Mouse (Mus musculus) liver, postnatal 0 days (tissue): ENCODE measurements around the gene Hrh2. TPM values are rescaled to one million over a fixed set of nuclear protein-coding genes. Genes with fewer than 3 reads are reported as not detected.

Source experiments
- ATAC-seq: fragments of 200-750 bp; cut with Nextera tagmentation; 2 replicates; pipeline ENCODE4 v1.8.0; 2017; ENCODE audit warnings: mild to moderate bottlenecking, moderate library complexity
- DNase-seq: peaks from one replicate; pipeline ENCODE4 v3.0.0-alpha.2; 2016
- H3K27ac ChIP-seq: fragments of 300-500 bp; sonication (generic); 2 replicates; pipeline ENCODE4 v1.5.1; 2014; ENCODE audit warnings: antibody characterized with exemption, moderate library complexity, mild to moderate bottlenecking, low read depth
- H3K27me3 ChIP-seq: fragments of 300-500 bp; sonication (generic); 2 replicates; pipeline ENCODE4 v1.6.1; 2014; ENCODE audit warnings: low read length, control low read depth, mixed read lengths; ENCODE audit not compliant: insufficient read depth
- H3K36me3 ChIP-seq: fragments of 300-500 bp; sonication (generic); replicated peaks from 2 replicates; pipeline ENCODE4 v1.6.1; 2014; ENCODE audit warnings: mild to moderate bottlenecking, control low read depth, low read length, moderate library complexity, mixed read lengths; ENCODE audit not compliant: insufficient read depth
- H3K4me1 ChIP-seq: fragments of 300-500 bp; sonication (generic); 2 replicates; pipeline ENCODE4 v1.6.1; 2014; ENCODE audit warnings: antibody characterized with exemption, mild to moderate bottlenecking, control low read depth; ENCODE audit not compliant: insufficient read depth
- H3K4me2 ChIP-seq: fragments of 300-500 bp; sonication (generic); 2 replicates; pipeline ENCODE4 v1.6.1; 2014; ENCODE audit warnings: low read depth, mild to moderate bottlenecking, low read length, moderate library complexity, mixed read lengths
- H3K4me3 ChIP-seq: fragments of 300-500 bp; sonication (generic); 2 replicates; pipeline ENCODE4 v1.5.1; 2014; ENCODE audit warnings: low read depth, low read length
- H3K9ac ChIP-seq: fragments of 300-500 bp; sonication (generic); replicated peaks from 2 replicates; pipeline ENCODE4 v1.6.1; 2014; ENCODE audit warnings: mild to moderate bottlenecking, moderate library complexity
- H3K9me3 ChIP-seq: fragments of 300-500 bp; sonication (generic); 2 replicates; pipeline ENCODE4 v1.6.1; 2016; ENCODE audit warnings: mild to moderate bottlenecking, control low read depth, low read length, mixed read lengths
- CTCF ChIP-seq: sonication (generic); IDR thresholded peaks from 2 replicates; pipeline ENCODE4 v1.5.1; 2016; ENCODE audit warnings: antibody characterized with exemption, low read depth
- EP300 ChIP-seq: IDR thresholded peaks from 2 replicates; pipeline ENCODE4 v1.6.1; 2016; ENCODE audit warnings: antibody characterized with exemption, low read depth, mild to moderate bottlenecking
- WGBS: fragments of 180-500 bp; shearing (Covaris S2); extraction: QIAGEN DNeasy Blood & Tissue Kit; methylation state at CpG from one replicate; pipeline ENCODE4 v1.1.7; 2014; ENCODE audit not compliant: insufficient replicate concordance; 5-methylcytosine and 5-hydroxymethylcytosine counted together
- polyA plus RNA-seq: library from polyadenylated mRNA; unstranded; fragments of >200 nt; fragmentation: Nextera tagmentation; extraction: Ambion mirVana; gene quantifications from 2 replicates; pipeline ENCODE4 v1.2.1, GENCODE M21; 2015

Gene Hrh2
- polyA plus RNA-seq, 1 experiment from 2014 or later: 0.26 TPM

DNA sequence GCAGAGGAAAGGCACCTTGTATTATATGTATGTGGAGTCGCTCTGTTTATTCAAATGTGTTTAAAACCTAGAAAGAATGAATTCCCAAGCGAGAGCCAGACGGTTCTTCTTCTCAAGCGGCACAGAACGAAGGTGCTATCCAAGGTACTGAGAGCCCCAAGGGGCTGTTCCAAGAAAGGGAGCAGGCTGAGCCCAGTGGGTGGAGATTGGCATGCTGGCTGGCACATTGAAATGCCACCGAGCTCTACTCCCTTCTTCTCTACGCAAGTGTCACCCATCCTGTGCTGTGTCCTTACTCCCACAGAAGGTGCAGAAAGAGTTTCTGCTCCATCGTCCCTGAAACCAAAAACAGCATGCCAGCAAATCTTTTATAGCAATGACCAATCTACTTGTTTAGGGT is 68.4 kb downstream of the Hrh2 start:
- DNase-seq: no peak
- H3K9ac ChIP-seq: no peak overlapping the region
- ATAC-seq: no peak
- no peaks in the 10 kb centered on the region for H3K9me3 ChIP-seq
- 20% methylated on average over 8 of the region's 8 CpGs for WGBS
- no peaks in the 10 kb centered on the region for H3K36me3 ChIP-seq
- no peaks in the 10 kb centered on the region for H3K27me3 ChIP-seq
- TF ChIP-seq EP300 (no peak), CTCF (no peak)
- no peak overlapping the region for H3K4me2 ChIP-seq
- H3K27ac ChIP-seq: no peak overlapping the region
- no peaks in the 10 kb centered on the region for H3K4me1 ChIP-seq
- H3K4me3 ChIP-seq: no peak overlapping the region

DNA sequence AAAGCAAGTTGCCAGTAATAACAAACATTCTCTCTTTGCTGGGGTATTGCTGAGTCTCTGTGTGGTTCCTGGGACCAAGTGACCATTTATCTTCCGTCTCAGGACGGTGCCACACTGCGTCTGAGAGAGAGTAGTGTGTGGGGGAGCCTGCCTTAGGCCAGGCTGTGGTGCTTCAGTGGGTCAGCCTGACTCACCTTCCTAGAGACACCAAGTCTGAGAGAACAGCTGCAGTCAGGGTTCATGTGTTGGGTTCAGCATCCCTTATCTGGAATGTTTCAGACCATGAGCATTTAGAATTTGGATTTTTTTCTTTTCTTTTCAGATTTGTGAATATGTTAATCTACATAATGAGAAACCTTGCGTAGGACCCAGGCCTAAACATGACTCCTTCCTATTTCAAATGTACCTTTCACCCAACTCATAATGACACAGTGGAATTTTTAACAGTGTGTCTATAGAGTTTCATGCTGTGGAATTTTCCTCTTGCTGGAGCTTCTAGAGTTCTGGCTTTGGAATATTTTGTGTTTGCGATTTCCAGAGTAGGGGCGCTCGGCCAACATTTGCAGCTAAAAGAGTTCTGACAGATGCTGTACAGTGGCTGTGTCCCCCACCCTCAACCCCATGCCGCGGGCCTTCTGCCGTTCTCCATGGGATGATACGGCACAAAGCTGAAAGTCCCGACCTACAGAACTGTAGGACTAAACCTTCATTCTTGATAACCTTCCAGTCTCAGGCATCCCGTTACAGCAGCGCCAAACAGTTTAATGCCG is 71.0 kb downstream of the Hrh2 start:
- no peaks in the 10 kb centered on the region for H3K36me3 ChIP-seq
- no peaks in the 10 kb centered on the region for H3K9me3 ChIP-seq
- no peak for DNase-seq
- H3K27ac ChIP-seq: no peak overlapping the region
- no peaks in the 10 kb centered on the region for H3K4me1 ChIP-seq
- H3K4me3 ChIP-seq: no peak overlapping the region
- 81% methylated on average over 15 of the region's 15 CpGs for WGBS
- H3K27me3 ChIP-seq: 0 out of 2 replicates have a peak, but pooled peaks cover 3% of the 10 kb centered on the region
- no peak overlapping the region for H3K4me2 ChIP-seq
- no peak for ATAC-seq
- TF ChIP-seq CTCF (no peak), EP300 (no peak)
- H3K9ac ChIP-seq: no peak overlapping the region

- Histone ChIP-seq H3K9me3 (no peaks in the 10 kb centered on the region), H3K4me2 (no peak overlapping the region), H3K27ac (no peak overlapping the region), H3K4me1 (no peaks in the 10 kb centered on the region), H3K27me3 (0 out of 2 replicates have a peak, but pooled peaks cover 3% of the 10 kb centered on the region), H3K9ac (no peak overlapping the region), H3K36me3 (no peaks in the 10 kb centered on the region), H3K4me3 (no peak overlapping the region)
- TF ChIP-seq EP300 (no peak), CTCF (no peak)
- 71% methylated on average over 6 of the region's 6 CpGs for WGBS
- ATAC-seq: no peak
- no peak for DNase-seq
Measured at GRCm38 (mm10) chr13:54263641-54264040, 71.7 kb downstream of the Hrh2 start.

DNA sequence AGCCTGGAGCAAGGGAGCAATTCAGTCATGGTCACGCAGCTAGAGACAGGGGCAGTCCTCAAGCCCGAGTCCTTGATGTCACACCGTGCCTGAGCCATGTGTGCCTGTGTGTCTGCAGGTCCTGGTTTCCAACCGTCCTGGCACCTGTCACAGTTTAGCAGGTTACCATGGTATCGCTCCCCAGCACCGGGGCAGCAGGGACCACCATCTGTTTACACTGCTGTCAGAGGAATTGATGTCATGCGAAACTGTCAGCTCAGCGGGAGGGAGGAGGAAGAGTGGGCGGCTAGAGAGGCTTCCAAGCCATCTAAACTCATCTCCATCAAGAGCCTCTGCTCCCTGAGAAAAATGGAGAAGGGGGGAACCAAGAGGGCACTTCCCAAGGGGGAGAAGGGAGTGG is 74.5 kb downstream of the Hrh2 start:
- ATAC-seq: no peak
- WGBS: 16% methylated on average over 8 of the region's 9 CpGs
- no peak overlapping the region for H3K27ac ChIP-seq
- no peak overlapping the region for H3K4me3 ChIP-seq
- 0 out of 2 replicates have a peak, but pooled peaks cover 3% of the 10 kb centered on the region for H3K27me3 ChIP-seq
- H3K36me3 ChIP-seq: no peaks in the 10 kb centered on the region
- no peak overlapping the region for H3K9ac ChIP-seq
- H3K9me3 ChIP-seq: no peaks in the 10 kb centered on the region
- H3K4me2 ChIP-seq: no peak overlapping the region
- no peak for TF ChIP-seq CTCF
- TF ChIP-seq EP300: no peak
- no peak for DNase-seq
- no peaks in the 10 kb centered on the region for H3K4me1 ChIP-seq

DNA sequence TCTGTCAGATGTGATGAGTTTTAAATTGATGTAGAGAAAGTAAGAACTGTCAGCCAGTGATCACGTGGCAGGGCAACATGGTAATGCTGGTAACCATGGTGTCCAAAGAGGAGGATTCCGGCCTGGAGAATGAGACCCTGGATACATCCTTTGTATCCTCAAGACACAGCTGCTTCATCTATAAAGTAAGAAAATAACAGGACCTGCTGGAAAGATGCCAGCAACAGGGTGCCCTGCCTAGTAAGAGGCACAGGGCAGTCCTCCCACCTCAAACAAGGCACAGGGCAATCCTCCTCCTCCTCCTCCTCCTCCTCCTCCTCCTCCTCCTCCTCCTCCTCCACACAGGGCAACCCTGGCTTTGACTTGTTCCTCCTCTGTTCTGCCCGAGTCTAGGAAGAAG is 77.2 kb downstream of the Hrh2 start:
- ATAC-seq (no peak), DNase-seq (no peak)
- TF ChIP-seq CTCF (no peak), EP300 (no peak)
- no peak overlapping the region for H3K27ac ChIP-seq
- WGBS: 61% methylated on average over 3 of the region's 3 CpGs
- no peaks in the 10 kb centered on the region for H3K9me3 ChIP-seq
- H3K9ac ChIP-seq: no peak overlapping the region
- no peak overlapping the region for H3K4me2 ChIP-seq
- H3K4me1 ChIP-seq: no peaks in the 10 kb centered on the region
- no peaks in the 10 kb centered on the region for H3K36me3 ChIP-seq
- no peak overlapping the region for H3K4me3 ChIP-seq
- 0 out of 2 replicates have a peak, but pooled peaks cover 3% of the 10 kb centered on the region for H3K27me3 ChIP-seq

GRCm38 (mm10) chr13:54269628-54270027 is 77.7 kb downstream of the Hrh2 start:
- no peaks in the 10 kb centered on the region for H3K36me3 ChIP-seq
- WGBS: 62% methylated on average over 8 of the region's 8 CpGs

More at GRCm38 (mm10) chr13:54269628-54270027, 77.7 kb downstream of the Hrh2 start:
- Histone ChIP-seq H3K9ac (no peak overlapping the region), H3K4me3 (no peak overlapping the region), H3K9me3 (no peaks in the 10 kb centered on the region), H3K27ac (no peak overlapping the region), H3K27me3 (0 out of 2 replicates have a peak, but pooled peaks cover 3% of the 10 kb centered on the region), H3K4me1 (no peaks in the 10 kb centered on the region), H3K4me2 (no peak overlapping the region)
- no peak for ATAC-seq
- no peak for DNase-seq
- TF ChIP-seq EP300 (no peak), CTCF (no peak)
